Mouse (Mus musculus) thymus, adult 2 months (tissue): ENCODE results near the gene Clca1. TPM values are rescaled to one million over a fixed set of nuclear protein-coding genes. Genes with fewer than 3 reads are reported as not detected.
"Not testable (repeated sequence)": the region's sequence is repeated elsewhere in the genome, so short reads cannot be mapped to it uniquely, and the experiment has no call there.

ENCODE experiments used
- DNase-seq: peaks from one replicate; pipeline ENCODE4 v3.0.0; 2021
- H3K27ac ChIP-seq: fragments of 200-500 bp; 2 replicates; pipeline ENCODE4 v1.5.1; 2012; ENCODE audit warnings: low read length, control low read depth; ENCODE audit not compliant: control insufficient read depth, insufficient read depth
- H3K27me3 ChIP-seq: fragments of 200-500 bp; 2 replicates; pipeline ENCODE4 v1.6.1; 2012; ENCODE audit warnings: mild to moderate bottlenecking, low read length, moderate library complexity, mixed read lengths; ENCODE audit not compliant: control insufficient read depth, insufficient read depth
- H3K36me3 ChIP-seq: fragments of 200-500 bp; 2 replicates; pipeline ENCODE4 v1.6.1; 2012; ENCODE audit warnings: mild to moderate bottlenecking, low read length, moderate library complexity; ENCODE audit not compliant: control insufficient read depth, insufficient read depth
- H3K4me1 ChIP-seq: fragments of 200-500 bp; replicated peaks from 2 replicates; pipeline ENCODE4 v1.6.1; 2012; ENCODE audit warnings: low read length; ENCODE audit not compliant: control insufficient read depth, insufficient read depth
- H3K4me3 ChIP-seq: fragments of 200-500 bp; 2 replicates; pipeline ENCODE4 v1.5.1; 2012; ENCODE audit warnings: mild to moderate bottlenecking, low read length, control low read depth, moderate library complexity; ENCODE audit not compliant: control insufficient read depth, insufficient read depth
- CTCF ChIP-seq: fragments of 200-500 bp; IDR thresholded peaks from 2 replicates; pipeline ENCODE4 v1.5.1; 2012; ENCODE audit warnings: mild to moderate bottlenecking, control low read depth, low read length, moderate library complexity, borderline replicate concordance; ENCODE audit not compliant: control insufficient read depth, poor library complexity, insufficient read depth; ENCODE audit errors: extremely low read depth
- POLR2A ChIP-seq: fragments of 200-500 bp; IDR thresholded peaks from 2 replicates; pipeline ENCODE4 v1.6.1; 2012; ENCODE audit warnings: mild to moderate bottlenecking, low read length, control low read depth, moderate library complexity; ENCODE audit not compliant: control insufficient read depth, poor library complexity, insufficient read depth; ENCODE audit errors: extremely low read depth
- WGBS: fragments of 180-500 bp; shearing (Covaris S2); methylation state at CpG from one replicate; pipeline ENCODE4 v1.1.7; 2018; 5-methylcytosine and 5-hydroxymethylcytosine counted together
- polyA plus RNA-seq: library from polyadenylated mRNA; depleted of rRNA; stranded (reverse); fragments of >200 nt; gene quantifications from 2 replicates; pipeline ENCODE4 v1.2.3, GENCODE M21; 2012; rRNA removed

Gene Clca1
- 0.47 TPM in 2 replicates for polyA plus RNA-seq

DNA sequence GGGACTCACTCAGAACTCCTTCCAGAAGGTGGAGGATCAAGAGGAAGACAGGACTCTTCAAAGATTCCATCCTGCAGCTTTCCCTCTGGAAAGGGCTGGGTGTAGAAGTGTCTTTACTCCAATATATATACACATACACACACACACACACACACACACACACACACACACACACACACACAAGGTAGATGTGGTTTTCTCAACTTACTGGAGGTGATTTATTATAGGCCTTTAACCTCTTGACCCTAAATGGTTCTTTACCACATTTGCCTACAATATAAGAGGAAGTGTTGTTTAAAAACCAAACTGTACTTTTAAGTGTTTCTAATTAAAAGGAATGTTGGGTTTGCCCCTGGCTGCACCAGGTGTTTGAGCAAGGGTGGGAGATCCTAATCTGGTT, at the start of gene Clca1:
Gene Clca1 (minus strand): TSS at position 101 of the 400 bp plus-strand sequence.
- no peaks in the 10 kb centered on the region for H3K36me3 ChIP-seq
- H3K27me3 ChIP-seq: no peaks in the 10 kb centered on the region
- no peak within 1 kb of the TSS for H3K27ac ChIP-seq
- TF ChIP-seq CTCF (no peak), POLR2A (no peak)
- no peak within 1 kb of the TSS for H3K4me3 ChIP-seq
- no peak for DNase-seq
- no peaks in the 10 kb centered on the region for H3K4me1 ChIP-seq

DNA sequence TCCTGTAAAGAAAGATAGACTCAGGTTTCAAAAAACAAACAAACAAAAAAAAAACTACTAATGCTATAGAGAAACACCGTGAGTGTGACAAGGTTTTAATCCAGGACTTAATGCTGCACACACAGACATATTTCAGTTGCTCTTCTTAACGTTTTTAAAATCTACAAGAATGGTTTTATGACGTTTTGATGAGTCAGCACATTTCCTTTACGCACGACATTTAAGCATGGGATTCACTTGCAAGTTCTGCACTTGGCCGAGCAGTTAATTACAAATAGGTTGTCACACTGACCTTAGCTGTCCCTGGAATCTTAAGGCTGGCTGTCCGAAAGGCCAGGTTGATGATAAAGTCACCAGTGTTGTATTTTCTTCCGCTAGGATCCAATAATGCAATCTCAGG, 48.3 kb upstream of the Clca1 start:
- 82% methylated on average over 8 of the region's 8 CpGs for WGBS
- DNase-seq: no peak
- TF ChIP-seq POLR2A (no peak), CTCF (no peak)
- Histone ChIP-seq H3K36me3 (no peaks in the 10 kb centered on the region), H3K4me1 (no peaks in the 10 kb centered on the region), H3K27me3 (no peaks in the 10 kb centered on the region), H3K4me3 (no peak overlapping the region), H3K27ac (no peak overlapping the region)

DNA sequence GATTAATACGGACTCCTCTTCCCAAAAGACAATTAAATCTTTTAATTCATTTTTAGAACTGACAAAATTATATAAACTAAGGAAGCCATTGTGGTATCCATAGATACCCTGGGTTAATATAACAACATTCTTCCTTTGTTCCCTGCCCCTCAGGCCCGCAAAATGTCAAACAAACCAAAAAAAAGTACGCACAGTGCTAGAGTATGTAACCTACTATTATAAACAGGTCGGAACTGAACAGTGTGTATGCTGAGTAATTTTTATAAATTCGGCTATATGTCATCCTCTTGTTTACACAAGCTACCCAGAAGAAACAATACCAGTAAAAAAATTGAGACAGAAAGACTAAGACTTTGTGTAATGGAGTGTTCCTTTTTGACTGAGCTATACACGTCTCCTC, 45.8 kb upstream of the Clca1 start:
- Histone ChIP-seq H3K27ac (no peak overlapping the region), H3K4me1 (no peaks in the 10 kb centered on the region), H3K36me3 (no peaks in the 10 kb centered on the region), H3K4me3 (no peak overlapping the region), H3K27me3 (no peaks in the 10 kb centered on the region)
- DNase-seq: no peak
- TF ChIP-seq POLR2A (no peak), CTCF (no peak)
- 90% methylated on average over 6 of the region's 6 CpGs for WGBS

DNA sequence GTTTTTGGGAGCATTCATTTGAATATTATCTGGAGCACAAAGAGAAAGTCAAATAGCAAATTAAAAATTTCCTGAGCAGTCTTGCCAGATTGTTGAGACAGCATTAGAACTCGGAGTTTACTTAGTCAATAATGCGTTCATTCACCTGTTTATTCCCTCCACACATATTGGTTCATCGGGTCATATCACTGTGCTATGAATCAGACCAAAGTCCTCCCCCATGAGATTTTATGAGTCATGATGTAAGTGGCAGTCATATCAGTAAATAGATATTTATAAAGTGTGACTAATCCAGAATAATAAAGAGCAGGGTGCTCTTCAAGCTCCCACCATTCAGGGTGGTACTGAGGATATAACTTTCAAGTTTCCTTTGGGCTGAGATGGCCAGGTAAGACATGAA, 39.8 kb upstream of the Clca1 start:
- TF ChIP-seq CTCF: no peak
- no peak for TF ChIP-seq POLR2A
- 95% methylated on average over 3 of the region's 3 CpGs for WGBS
- no peak for DNase-seq

DNA sequence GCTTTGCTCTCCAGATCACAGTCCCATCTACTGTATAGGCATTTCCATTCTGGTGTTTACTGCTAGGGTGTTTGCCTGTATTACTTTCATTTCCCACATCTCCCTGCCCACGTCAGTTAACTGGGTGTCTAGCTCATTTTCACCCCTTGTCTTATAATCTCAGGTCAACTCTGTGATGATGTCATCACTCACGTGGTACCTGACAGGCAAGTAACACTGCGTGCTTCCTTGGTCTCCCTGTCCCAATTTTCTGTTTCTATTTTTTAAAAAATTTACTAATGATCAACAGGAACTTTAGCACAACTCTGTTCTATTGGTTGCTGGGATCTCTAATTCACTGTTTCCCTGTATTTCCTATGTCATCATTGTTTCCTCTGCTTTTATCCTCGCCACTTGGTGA, 36.4 kb upstream of the Clca1 start:
- WGBS: 78% methylated on average over 4 of the region's 4 CpGs
- no peak overlapping the region for H3K27ac ChIP-seq
- no peaks in the 10 kb centered on the region for H3K27me3 ChIP-seq
- no peak overlapping the region for H3K4me3 ChIP-seq
- TF ChIP-seq CTCF: no peak
- TF ChIP-seq POLR2A: no peak
- DNase-seq: no peak
- H3K4me1 ChIP-seq: no peaks in the 10 kb centered on the region
- H3K36me3 ChIP-seq: no peaks in the 10 kb centered on the region

More for the DNA sequence above, 39.8 kb upstream of the Clca1 start:
- Histone ChIP-seq H3K4me3 (no peak overlapping the region), H3K27me3 (no peaks in the 10 kb centered on the region), H3K36me3 (no peaks in the 10 kb centered on the region), H3K27ac (no peak overlapping the region), H3K4me1 (no peaks in the 10 kb centered on the region)

DNA sequence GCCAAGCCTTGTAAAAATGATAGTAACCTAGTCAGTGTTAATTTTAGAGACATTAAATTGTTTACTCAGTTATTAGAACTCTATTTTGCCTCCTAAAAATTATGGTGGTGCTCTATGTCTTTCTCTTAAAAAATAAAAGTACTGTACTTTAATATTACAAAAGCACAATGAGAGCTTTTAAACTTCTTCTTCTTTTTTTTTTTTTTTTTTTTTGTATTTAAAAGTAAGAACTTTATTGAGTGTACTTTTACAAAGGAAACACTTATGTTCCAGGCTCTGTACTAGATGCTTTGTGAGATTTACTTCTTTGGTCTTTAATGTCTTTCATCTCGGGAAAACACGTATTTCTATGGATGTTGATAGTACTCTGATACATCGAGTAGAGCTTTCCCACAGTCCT, 22.6 kb upstream of the Clca1 start:
- H3K4me1 ChIP-seq, H3K4me3 ChIP-seq, DNase-seq, H3K27me3 ChIP-seq, H3K36me3 ChIP-seq, H3K27ac ChIP-seq: not testable (repeated sequence)
- 95% methylated on average over 3 of the region's 3 CpGs for WGBS

DNA sequence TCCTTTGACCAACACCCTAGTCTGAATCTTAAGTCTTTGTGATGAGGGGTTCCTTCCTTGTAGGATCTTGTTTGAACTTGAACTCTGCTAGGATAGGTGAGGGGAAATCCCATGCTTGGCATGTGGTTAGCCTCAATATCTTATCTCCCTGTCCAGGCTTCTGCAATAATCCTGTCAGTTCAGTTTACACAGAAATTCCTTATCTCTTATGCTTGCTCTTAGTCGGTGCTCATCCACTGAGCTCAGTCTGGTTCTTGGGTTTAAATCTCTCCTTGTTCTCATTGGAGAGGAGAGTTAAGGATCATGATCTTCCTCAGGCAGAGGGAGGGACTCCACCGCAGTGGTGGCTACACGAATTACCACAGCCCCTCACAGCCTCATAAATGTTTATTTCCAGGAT, 17.2 kb upstream of the Clca1 start:
- no peak overlapping the region for H3K4me3 ChIP-seq
- no peaks in the 10 kb centered on the region for H3K4me1 ChIP-seq
- no peak for DNase-seq
- no peak for TF ChIP-seq CTCF
- no peak for TF ChIP-seq POLR2A
- 26% methylated on average over 3 of the region's 3 CpGs for WGBS
- no peak overlapping the region for H3K27ac ChIP-seq
- H3K27me3 ChIP-seq: no peaks in the 10 kb centered on the region
- H3K36me3 ChIP-seq: no peaks in the 10 kb centered on the region
